Mouse (Mus musculus): Measurements from ENCODE around the gene Casp9.

Gene Casp9

DNA sequence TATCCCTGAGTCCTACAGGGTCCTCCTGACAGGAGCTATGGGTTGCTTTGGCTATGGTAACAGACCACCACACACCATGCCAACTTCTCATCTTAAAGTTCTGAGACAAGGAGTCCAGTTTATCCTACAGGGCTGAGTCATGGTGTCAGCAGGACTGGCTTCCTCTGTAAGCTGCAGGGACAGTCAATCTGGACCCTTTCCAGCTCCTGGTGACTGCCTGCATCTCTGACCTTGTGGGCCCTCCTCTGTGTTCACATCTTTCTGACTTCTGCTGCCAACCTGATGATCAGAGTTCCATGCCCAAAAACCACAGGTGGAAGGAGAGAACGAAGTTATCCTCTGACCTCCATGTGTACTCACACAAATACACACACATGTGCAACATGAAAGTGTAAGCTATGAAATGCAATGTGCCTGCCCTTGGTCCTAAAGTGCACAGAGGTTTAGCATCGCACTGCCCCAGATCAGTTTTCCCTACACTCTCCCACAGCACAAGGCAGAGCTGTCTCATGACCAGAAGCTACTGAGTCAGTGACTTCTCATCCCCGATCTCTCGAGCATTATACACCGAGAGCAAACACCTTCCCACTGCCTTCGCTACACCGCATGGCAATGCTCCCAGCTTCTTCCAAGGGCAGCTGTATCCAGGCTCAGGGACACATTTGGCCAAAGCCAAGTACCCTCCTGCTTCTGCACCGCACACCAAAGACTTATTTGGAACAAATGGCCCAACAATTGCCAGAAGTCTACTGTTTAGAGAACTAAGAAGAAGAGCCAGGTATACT lies 12.0 kb upstream of the Casp9 start:
- no peak for DNase-seq (ENCODE audit: low spot score)

DNA sequence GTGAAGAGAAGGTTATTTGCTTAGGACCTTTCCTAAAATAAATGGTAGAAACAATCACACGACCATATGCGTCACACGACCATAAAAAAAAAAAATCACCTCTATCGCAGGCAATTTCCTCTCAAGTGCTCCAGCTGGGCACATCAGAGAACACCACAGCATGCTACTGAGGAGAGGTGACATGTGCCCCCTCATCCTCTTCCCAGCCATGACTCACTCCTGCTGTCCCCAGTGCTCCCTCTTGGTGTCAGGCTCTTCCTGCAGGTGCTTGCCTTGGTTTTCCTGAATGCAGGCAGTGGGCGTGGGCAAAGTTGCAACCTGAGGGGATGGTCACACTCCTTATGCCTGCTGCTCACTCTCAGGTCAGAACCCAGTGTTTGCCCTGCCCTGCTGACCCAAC lies 8.6 kb upstream of the Casp9 start:
- DNase-seq (ENCODE audit: low spot score) = no peak

DNA sequence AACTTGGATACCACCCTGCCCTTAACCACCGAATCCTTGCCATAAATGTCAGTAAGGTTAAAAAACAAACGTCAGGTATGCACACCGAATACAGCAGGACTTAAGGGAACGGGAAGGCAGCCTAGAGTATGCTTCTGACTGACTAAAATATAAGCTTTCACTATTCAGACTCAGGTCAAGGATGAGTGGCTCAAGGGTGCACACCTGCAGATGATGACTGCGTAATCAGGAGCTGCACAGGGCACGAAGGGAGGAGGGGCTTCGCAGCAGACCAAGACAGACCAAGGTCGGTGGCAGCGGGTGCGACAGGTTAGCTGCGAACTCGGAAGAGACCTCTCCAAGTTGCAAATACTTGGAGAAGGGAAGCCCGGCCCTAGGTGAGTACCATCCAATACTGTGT lies 7.3 kb upstream of the Casp9 start:
- DNase-seq (ENCODE audit: low spot score) = no peak

DNA sequence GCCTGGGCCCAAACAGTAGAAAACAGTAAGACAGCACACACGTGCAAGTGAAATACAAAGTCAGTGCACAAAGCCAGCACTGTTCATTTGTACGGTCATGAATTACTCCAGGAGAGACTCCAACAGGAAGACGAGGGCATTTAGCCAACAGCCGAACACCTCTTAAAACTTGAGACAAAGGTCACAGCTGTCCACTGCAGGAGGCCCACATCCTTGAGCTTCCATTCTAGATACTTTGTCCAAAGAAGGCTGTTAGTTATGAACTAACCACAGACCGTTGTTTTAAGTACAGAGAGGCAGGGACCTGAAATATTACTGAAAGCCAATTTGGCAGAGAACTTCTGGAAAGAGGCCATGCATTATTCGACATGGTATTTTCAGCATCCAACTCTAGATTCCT lies 6.4 kb upstream of the Casp9 start:
- no peak for DNase-seq (ENCODE audit: low spot score)

DNA sequence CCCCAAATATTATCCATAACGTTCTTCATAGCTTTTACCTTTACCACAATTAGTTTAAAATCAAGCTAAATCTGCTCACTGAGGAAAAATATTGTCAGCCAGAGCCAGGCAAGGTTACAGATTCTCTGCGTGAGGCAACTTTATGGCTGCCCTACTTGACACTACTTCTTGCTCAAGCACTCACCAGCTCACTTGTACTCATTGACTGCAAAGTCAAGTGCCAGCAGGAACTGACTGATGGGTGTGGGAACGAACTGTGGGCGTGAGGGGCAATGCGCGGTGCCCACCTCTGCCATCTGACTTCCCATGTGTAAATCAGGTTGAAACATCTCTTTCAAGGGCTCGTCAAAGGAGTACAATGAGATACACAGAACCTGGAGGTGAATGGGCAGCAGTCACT lies 6.0 kb upstream of the Casp9 start:
- DNase-seq (ENCODE audit: low spot score) = no peak

DNA sequence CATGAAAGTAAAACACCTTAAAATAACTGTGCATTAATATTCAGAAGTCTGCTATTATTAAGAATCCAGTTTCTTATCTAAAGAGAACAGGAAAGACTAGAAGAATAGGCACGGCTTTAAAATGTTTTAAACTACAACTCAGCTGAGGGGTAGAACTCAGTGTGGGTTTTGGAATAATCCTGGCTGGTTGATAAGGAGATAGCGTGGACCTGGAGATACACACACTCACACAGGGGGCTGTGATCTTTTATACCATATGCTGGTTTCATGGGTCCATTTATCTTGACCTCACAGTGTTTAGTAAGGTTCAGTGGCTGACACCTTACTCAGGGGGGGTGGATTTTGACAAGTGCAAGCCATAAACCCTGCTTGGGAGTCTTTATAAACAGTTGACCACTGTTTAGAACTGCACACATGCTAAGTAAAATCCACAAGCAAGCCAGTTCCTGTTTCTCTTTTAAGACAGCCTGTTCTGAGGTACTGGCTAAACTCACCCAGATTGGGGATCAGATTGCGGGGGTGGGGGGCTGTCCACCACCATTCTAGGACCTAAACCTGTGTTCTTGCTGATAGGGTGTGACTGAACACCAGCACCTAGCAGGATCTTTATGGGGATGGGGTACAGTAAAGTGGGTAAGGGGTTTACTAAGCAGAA lies 3.7 kb upstream of the Casp9 start:
- DNase-seq (ENCODE audit: low spot score) = no peak

DNA sequence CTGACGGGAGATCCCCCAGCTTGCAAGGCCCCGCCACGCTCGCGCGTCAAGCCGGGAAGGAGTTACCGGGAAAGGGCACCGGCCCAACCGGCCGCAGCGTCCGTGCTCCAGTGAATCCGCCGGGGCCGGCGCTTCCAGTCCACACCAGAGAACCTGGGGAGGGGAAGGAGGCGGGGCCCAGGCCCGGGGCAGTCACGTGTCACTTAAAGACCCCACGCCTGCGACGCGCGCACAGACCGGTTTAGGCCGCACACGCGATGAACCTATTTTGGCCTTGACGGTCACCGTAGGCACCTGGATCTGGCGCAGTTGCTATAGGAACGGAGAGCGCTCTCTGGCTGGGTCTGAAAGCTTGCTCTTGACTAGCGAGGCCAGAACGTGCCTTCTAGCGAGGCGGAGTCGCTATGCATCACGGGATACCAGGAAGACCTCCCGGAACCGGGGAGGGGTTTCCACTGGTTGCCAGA lies 2.9 kb upstream of the Casp9 start, which contains the start of gene Dnajc16:
Dnajc16 (minus strand) TSS at position 408 of the 467 bp plus-strand sequence.
- peak; percentile 99 for DNase-seq (ENCODE audit: low spot score)

DNA sequence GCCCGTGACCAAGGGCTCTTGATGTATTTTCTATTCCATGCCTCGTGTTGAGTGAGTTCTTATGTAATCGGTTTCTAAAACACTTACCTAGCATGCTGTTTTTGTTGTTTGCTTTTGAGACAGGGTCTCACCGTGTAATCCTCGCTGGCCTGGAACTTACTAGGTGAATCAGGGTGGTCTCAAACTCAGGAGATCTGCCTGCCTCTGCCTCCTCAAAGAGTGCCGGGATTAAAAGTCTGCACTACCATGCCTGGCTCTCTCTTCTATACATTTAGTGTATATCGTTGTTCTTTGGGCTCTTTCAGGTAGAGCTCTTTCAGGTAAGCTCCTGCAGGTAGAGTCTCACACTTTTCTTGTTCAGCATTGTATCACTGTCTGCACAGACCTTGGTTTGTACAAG lies 1.9 kb upstream of the Casp9 start:
- DNase-seq (ENCODE audit: low spot score) = no peak

DNA sequence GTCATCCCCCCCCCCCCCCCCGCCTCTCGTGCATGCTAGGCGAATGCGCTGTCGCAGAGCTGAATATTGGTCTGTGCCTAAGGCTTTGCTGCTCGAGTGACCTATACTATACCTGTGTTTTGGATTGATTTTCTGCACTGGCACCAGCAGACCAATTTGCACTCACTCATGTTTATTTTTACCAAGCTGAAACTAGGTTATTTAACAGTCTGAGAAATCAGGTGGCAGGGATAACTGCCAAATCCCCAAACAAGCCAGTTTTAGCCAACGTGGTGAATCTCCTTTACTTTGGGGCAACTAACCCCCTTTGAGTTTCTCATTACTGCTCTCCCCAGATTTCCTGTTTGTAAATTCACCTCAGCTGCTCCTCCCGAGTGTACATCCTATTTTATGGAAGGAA lies 1.5 kb upstream of the Casp9 start:
- DNase-seq (ENCODE audit: low spot score) = no peak

DNA sequence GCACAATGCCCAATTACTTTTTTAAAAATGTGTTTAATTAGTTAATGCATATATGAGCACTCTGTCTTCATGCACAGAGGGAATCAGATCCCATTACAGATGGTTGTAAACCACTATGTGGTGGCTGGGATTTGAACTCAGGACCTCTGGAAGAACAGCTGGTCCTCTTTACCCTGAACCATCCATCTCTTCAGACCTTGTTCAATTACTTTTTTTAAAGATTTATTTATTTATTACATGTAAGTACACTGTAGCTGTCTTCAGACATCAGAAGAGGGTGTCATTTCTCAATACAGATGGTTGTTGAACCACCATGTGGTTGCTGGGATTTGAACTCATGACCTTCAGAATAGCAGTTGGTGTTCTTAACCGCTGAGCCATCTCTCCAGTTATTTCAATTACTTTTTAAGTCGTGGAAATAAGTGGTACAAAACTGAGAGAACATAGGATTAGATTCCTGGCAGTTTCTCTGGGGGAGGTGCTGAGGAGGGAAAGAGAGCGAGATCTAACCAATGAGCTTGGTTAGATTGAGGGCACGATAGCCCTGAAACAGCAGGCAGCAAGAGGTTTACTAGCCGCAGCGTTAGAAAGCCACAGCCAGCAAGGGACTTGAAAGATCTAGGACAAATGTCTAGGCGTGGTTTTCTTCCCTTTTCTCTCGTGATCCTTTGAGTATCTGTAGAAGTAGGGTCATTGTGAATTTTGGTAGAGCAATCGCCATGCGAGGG lies 694 bp upstream of the Casp9 start:
- no peak for DNase-seq (ENCODE audit: low spot score)

DNA sequence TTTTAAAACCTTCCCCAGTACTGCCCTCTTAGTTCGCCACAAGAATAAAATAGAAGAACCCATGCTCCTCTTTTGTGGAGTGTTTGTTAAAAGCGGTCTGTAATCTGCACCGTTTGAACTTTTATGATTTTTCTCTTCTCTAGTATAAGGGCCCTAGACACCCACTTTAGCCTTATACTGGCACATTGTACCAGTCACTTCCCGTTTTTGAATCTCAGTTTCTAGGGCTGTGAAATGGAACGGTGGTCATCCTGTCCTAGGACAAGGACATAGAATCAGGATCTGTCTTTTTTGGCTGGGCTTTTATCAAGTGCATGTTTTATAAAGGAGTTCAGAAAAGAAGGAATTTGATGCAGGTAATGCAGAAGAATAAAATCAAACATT lies 732 bp downstream of the Casp9 start:
- no peak for DNase-seq (ENCODE audit: low spot score)

DNA sequence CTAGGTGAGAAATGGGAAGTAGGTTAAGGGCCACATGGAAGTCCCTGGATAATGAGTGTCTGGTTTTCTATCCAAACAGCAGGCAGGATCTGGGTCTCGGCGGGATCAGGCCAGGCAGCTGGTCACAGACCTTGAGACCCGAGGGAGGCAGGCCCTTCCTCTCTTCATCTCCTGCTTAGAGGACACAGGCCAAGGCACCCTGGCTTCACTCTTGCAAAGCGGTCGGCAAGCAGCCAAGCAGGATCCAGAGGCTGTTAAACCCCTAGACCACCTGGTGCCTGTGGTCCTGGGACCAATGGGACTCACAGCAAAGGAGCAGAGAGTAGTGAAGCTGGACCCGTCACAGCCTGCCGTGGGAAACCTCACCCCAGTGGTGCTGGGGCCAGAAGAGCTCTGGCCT lies 2.9 kb downstream of the Casp9 start:
- no peak for DNase-seq (ENCODE audit: low spot score)

DNA sequence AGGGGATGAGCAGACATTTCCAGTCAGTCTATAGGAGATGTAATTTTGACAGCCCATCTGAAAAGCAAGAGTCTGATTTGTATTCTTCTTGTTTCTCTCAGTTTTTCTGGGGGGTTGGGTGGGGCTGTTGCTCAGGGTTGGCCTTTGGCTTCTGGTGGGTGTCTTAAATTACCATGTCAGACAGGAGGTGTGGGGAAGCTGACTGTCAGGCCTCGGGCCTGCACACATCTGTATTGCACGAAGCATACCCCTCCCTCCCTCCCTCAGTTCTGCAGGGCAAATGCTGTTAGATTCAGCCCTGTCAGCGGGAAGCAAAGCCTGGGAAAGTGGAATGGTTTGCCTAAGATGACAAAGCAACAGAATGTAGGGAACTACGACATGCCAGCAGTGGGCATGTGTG lies 3.5 kb downstream of the Casp9 start:
- DNase-seq (ENCODE audit: low spot score) = no peak

DNA sequence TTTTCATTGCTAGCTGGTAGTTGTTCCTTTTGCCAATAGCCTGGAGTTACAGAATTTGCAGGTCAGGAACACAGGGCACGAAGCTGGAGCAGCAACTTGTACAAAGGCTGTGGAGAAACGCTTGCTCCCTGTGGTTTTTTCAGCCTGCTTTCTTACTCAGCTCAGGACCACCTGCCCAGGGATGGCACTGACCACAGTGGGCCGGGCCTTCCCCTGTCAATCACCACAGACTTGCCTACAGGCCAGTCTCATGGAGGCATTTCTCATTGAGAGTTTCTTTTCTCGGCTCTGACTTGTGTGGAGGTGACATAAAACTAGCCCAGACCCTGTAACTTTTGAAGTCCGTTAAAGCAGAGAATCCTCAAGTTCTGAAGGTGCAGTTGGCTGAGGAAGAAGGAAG lies 4.1 kb downstream of the Casp9 start:
- DNase-seq (ENCODE audit: low spot score) = no peak

DNA sequence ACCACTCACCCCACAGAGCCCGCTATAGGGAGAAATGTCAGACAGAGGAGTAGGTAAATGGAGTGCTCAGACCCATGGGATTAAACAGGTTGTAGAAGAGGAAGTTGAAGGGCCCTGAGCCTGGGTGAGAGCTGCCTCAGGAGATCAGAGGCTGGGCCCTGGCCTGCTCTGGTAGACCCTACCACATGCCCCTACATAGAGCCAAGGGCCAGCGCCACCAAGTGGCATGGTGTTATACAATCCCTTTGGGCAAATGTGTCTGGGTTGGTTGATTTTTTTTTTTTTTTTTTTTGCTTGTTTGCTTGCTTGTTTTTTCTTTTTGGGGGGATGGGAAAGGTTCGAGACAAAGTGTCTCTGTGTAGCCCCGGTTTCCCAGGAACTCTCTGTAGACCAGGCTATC lies 10.7 kb downstream of the Casp9 start:
- DNase-seq (ENCODE audit: low spot score) = no peak

DNA sequence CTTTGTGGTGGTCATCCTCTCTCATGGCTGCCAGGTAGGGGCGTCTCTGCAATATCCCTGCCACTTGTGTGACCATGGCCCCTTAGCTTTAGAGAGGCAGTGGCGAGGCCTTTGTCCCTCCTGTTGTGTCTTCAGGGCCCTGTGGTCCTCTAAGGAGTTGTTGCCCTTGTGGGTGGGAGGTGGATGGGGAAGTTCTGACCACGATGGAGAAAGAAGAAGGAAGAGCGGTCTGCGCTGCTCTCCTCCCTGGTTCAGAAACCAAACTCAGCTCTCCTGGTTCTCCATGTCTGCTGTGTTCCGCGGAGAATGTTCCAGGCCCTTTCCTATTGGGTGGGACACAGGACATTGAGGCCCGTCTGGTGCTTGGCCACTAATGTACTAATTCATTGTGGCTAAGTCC lies 12.5 kb downstream of the Casp9 start:
- no peak for DNase-seq (ENCODE audit: low spot score)

DNA sequence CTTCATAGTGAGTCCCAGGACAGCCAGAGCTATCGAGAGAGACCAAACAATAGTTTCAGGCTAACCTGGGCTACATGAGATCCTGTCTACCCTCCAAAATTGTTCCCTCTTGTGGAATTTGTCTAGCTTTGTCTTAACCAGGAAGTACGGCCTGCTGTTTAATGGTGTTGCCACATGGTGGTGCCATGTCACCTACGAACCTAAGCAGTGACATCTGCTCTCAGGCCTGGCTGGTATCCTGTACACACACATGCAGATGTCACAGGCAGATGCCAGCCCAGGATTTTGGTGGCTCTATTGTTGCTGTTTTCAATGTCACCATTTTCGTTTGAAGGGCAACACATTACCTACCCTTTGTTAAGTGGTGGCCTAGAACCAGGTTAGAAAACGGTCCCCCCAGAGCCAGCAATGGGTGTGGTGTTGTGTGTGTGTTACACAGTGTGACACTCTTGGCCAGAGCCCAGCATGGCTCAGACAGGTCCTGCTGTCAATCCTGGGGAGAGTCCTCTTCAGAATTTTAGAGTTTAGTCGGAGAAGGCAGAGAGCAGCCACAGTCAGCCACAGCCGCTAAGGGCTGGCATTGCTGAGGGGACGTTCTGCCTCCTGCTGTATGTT lies 16.5 kb downstream of the Casp9 start:
- DNase-seq (ENCODE audit: low spot score) = peak; percentile 68

DNA sequence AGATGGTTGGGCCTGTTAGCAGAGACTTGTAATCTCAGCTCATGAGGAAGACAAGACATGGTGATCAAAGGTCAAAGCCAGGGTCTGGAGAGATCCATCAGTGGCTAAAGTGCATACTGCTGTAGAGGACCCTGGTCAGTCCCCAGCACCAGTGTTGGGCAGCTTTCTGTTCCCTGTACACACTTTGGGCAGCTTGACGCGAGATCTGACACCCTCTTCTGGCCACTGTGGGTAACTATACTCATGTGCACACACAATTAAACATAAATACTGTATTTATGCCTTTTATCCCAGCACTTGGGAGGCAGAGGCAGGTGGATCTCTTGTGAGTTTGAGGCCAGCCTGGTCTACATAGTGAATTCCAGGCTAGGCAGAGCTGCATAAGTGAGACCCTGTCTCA lies 17.6 kb downstream of the Casp9 start:
- DNase-seq (ENCODE audit: low spot score) = no peak

DNA sequence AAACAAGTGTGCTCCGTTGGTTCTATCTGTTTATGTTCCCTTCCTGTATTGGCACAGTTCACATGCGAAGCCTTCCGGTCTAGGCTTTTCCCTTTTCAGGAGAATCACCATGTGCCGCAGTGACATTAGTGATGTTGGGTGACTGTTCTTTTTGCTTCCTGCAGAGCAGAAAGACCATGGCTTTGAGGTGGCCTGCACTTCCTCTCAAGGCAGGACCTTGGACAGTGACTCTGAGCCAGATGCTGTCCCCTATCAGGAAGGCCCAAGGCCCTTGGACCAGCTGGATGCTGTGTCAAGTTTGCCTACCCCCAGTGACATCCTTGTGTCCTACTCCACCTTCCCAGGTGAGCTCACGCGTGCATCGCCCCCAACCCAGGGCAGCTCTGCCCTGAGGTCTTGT lies 18.0 kb downstream of the Casp9 start:
- no peak for DNase-seq (ENCODE audit: low spot score)

DNA sequence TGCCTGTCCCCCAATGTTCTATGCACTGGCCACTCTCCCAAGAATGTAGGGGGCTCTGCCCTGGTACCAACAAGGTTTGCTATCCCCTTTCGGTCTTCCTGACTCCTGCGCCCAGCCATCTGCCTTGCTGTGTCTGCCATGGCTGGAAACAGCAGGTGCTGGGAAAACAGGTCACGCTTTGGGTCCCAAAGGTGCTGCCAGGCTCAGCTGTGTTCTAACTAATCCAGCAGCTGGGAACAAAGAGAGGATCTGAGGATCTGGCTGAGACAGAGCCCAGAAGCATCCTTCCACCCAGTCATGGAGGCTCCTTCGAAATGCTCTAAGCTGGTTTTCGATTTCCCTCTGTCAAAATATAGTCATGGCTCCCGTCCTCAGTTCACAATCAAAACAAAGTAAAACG lies 22.9 kb downstream of the Casp9 start:
- DNase-seq (ENCODE audit: low spot score) = no peak

DNA sequence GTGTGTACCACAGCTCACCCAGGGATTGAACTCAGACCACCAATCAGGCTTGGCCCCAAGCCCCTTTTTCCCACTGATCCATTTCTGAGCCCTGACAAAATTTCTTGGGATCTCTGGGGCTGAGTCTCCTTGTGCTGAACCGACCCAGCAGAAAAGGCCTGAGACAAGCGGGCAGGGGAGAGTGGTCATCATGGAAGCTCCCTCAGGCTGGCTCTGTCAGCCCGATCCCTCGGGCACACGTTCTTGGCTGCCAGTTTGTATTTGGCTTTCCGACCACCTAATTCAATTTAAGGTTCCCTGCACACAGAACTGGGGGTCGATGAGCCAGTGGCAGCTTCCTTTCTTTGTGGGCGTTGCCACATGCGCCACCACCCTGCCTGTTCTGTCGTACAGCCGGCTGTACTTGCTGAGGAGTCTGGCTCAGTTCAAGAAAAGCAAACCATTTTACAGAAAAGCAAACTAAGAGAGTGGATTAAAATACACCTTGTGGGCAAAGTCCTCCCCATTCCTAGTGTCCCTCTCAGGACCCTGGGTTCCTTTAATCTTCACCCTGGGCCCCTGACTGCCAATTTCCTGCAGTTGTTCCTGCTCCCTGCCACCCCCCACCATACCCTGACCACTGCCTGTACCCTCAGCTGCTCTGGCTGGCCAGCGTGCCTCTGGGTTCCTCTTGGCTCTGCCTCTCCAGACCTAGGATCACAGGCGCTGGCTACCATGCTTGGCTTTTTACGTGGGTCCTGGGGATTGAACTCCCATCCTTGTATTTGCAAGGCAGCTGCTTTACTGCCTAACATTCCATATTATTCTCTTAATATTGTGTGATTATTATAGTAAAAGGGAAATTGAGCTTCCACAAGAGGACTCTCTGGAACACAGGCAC lies 23.6 kb downstream of the Casp9 start:
- no peak for DNase-seq (ENCODE audit: low spot score)

DNA sequence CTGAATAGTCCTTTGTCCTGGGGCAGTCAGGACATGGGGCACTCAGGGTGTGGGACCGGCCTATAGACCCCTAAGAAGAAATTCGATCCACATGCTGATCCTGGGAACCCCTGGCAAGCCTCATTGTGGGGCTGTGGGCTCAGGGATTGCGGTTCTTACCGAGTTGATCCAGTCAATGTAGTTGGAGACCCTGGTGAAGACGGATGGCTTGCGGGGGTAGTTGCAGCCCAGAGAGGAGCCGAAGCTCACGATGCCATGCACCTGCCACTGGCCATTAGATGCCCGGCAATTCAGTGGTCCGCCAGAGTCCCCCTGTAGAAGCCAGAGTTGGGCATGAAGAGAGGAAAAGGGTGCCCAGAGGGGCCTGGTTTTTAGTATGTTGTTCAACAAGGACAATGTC lies 24.3 kb downstream of the Casp9 start:
- DNase-seq (ENCODE audit: low spot score) = no peak
